Mouse (Mus musculus): ENCODE data around the gene Tulp2.

Tulp2 gene

GRCm38 (mm10) chr7:45553990-45554389 is 72.3 kb downstream of the Tulp2 start:
- no peak for DNase-seq (ENCODE audit: low spot score)

GRCm38 (mm10) chr7:45554744-45555143 is 73.1 kb downstream of the Tulp2 start, which contains the start of gene Hsd17b14:
Hsd17b14 (plus strand) TSS chr7:45554893.
- no peak for DNase-seq (ENCODE audit: low spot score)

GRCm38 (mm10) chr7:45555787-45556186 is 74.1 kb downstream of the Tulp2 start:
- peak; percentile 86 for DNase-seq (ENCODE audit: low spot score)

GRCm38 (mm10) chr7:45558907-45559306 is 77.2 kb downstream of the Tulp2 start:
- peak; percentile 38 for DNase-seq (ENCODE audit: low spot score)

- DNase-seq (ENCODE audit: low spot score): no peak
Observed at GRCm38 (mm10) chr7:45560241-45560640, 78.6 kb downstream of the Tulp2 start.

GRCm38 (mm10) chr7:45560843-45561623 is 79.4 kb downstream of the Tulp2 start:
- DNase-seq (ENCODE audit: low spot score): peak; percentile 85

GRCm38 (mm10) chr7:45561624-45562520 is 80.2 kb downstream of the Tulp2 start:
- no peak for DNase-seq (ENCODE audit: low spot score)

GRCm38 (mm10) chr7:45564811-45565210 is 83.1 kb downstream of the Tulp2 start:
- DNase-seq (ENCODE audit: low spot score): no peak

GRCm38 (mm10) chr7:45565446-45565845 is 83.8 kb downstream of the Tulp2 start:
- no peak for DNase-seq (ENCODE audit: low spot score)

- DNase-seq (ENCODE audit: low spot score): no peak
Observed at GRCm38 (mm10) chr7:45567112-45567779, 85.6 kb downstream of the Tulp2 start.

- DNase-seq (ENCODE audit: low spot score): peak; percentile 96
Observed at GRCm38 (mm10) chr7:45567780-45568516, 86.3 kb downstream of the Tulp2 start.

GRCm38 (mm10) chr7:45568601-45569473 is 87.2 kb downstream of the Tulp2 start:
- DNase-seq (ENCODE audit: low spot score): no peak

GRCm38 (mm10) chr7:45570103-45570741 is 88.5 kb downstream of the Tulp2 start, which contains the start of gene Bcat2:
Bcat2 (plus strand) TSS chr7:45570153.
- DNase-seq (ENCODE audit: low spot score): peak; percentile 82

GRCm38 (mm10) chr7:45571966-45572365 is 90.3 kb downstream of the Tulp2 start:
- DNase-seq (ENCODE audit: low spot score): no peak
